Mouse (Mus musculus): ENCODE measurements around the gene Git2. TPM values are rescaled to one million over a fixed set of nuclear protein-coding genes. Genes with fewer than 3 reads are reported as not detected.
A peak's percentile ranks its signal among the peaks of the same experiment; 100 is the strongest.

The Git2 gene
- polyA plus RNA-seq, 1 experiment from 2014 or later: 49.6 TPM

DNA sequence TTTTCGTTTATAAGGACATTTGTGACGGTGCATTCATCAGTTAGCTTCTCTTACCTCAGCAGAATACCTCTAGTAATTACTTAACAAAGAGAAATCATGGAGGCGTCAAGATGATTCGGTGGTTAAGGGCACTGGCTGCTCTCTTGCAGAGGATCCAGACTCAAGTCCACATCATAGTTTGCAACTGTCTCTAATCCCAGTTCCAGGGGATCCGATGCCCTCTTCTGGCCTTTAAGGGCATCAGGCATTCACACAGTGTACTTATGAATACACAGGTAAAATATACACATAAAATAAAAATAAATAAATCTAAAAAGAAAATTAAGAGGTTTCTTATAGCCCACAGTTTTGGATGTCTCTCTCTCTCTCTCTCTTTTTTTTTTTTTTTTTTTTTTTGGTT lies 79.5 kb downstream of the Git2 start:
- Histone ChIP-seq H3K4me1 (peaks cover 4% of the 10 kb centered on the region), H3K9ac (no peak overlapping the region), H3K9me3 (no peaks in the 10 kb centered on the region), H3K4me2 (no peak overlapping the region), H3K4me3 (no peak overlapping the region), H3K36me3 (no peaks in the 10 kb centered on the region), H3K27me3 (peaks cover 3% of the 10 kb centered on the region; the same call in 1 of the 2 replicates), H3K27ac (no peak overlapping the region)
- WGBS: 69% methylated on average over 5 of the region's 5 CpGs
- ATAC-seq (ENCODE audit: insufficient number of reproducible peaks, insufficient read depth, low FRiP score, low TSS enrichment, low read depth): no peak

DNA sequence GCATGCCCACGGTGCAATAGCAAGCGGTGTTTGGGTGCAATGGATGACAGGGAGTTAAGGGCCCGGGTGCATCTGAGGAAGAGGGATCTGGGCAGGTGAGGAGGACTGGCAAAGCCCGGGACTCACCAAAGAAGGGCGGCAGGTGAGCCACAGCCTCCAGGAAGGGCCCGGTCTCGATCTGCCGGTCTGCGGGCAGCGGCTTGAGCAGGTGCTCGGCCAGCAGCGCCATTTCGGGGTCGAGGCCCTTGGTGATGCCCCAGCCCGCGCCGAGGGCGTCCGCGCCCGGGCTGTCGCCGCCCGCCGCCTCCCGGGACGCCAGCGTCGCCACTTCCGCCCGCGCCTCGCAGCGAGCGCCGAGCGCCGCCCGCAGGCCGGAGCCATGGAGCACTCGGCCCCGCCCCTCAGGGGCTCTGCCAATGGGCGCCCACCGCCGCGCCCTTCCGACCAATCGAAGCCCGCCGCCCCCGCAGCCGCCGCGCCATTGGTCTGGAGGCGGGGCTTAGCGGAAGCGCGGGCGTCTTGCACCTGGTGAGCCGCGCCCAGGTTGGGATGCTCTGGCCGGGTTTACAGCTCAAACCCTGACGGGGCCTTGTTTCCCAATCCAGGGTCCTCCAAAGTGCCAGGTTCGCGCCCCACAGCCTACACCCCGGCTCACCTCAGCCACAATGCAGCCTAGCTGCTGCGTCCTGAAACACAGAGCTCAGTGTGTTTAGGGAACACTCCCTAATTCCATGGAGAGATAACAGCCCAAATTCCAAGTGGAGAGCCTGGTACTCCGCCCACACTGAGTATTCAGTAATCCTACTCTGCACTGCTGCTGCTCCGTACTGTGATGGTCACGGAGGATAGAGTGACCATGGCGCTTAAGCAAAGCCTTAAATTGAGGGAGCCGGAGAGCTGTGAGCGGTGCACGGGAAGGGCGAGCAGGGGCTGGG lies 84.4 kb downstream of the Git2 start, which contains the start of gene Gltp:
Gltp (minus strand) TSS at position 352 of the 935 bp plus-strand sequence.
- H3K4me1 ChIP-seq: peaks cover 16% of the 10 kb centered on the region
- ATAC-seq (ENCODE audit: insufficient number of reproducible peaks, insufficient read depth, low FRiP score, low TSS enrichment, low read depth): peak; percentile 92
- peak within 1 kb of the TSS; percentile 88 for H3K4me2 ChIP-seq
- H3K9ac ChIP-seq: peak within 1 kb of the TSS; percentile 85
- H3K36me3 ChIP-seq: no peaks in the 10 kb centered on the region
- no peak within 1 kb of the TSS for H3K27ac ChIP-seq
- H3K9me3 ChIP-seq: no peaks in the 10 kb centered on the region
- WGBS: 3% methylated on average over 75 of the region's 75 CpGs
- H3K4me3 ChIP-seq: peak within 1 kb of the TSS; percentile 75
- H3K27me3 ChIP-seq: peaks cover 3% of the 10 kb centered on the region; the same call in 1 of the 2 replicates

GRCm38 (mm10) chr5:114689700-114690366 lies 85.5 kb downstream of the Git2 start:
- Histone ChIP-seq H3K27me3 (peaks cover 3% of the 10 kb centered on the region; the same call in 1 of the 2 replicates), H3K36me3 (no peaks in the 10 kb centered on the region), H3K4me3 (peak overlapping the region; percentile 75), H3K4me2 (peak overlapping the region; percentile 88), H3K4me1 (peaks cover 16% of the 10 kb centered on the region), H3K27ac (no peak overlapping the region), H3K9me3 (no peaks in the 10 kb centered on the region), H3K9ac (peak overlapping the region; percentile 85)
- no peak for ATAC-seq (ENCODE audit: insufficient number of reproducible peaks, insufficient read depth, low FRiP score, low TSS enrichment, low read depth)
- 18% methylated on average over 16 of the region's 16 CpGs for WGBS

- H3K36me3 ChIP-seq: no peaks in the 10 kb centered on the region
- no peaks in the 10 kb centered on the region for H3K9me3 ChIP-seq
- 0 out of 2 replicates have a peak overlapping the region, but pooled peaks have one; percentile 85 for H3K9ac ChIP-seq
- no peak overlapping the region for H3K27ac ChIP-seq
- 82% methylated on average over 13 of the region's 13 CpGs for WGBS
- H3K4me3 ChIP-seq: no peak overlapping the region
- H3K27me3 ChIP-seq: no peaks in the 10 kb centered on the region
- ATAC-seq (ENCODE audit: insufficient number of reproducible peaks, insufficient read depth, low FRiP score, low TSS enrichment, low read depth): no peak
- H3K4me1 ChIP-seq: peaks cover 16% of the 10 kb centered on the region
- no peak overlapping the region for H3K4me2 ChIP-seq
Measured at GRCm38 (mm10) chr5:114688703-114689102, 86.6 kb downstream of the Git2 start.

DNA sequence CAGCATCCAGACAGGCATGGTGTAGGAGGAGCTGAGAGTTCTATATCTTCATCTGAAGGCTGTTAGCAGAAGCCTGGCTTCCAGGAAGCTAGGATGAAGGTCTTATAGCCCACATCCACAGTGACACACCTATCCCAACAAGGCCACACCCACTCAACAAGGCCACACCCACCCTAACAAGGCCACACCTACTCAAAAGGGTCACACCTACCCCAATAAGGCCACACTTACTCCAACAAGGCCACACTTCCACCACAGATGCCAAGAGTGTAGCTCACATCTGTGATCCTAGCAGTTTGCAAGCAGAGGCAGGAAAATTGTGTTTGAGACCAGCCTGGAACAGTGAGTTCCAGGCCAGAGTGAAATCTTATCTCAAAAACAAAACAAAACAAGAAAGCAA lies 87.4 kb downstream of the Git2 start:
- no peak for ATAC-seq (ENCODE audit: insufficient number of reproducible peaks, insufficient read depth, low FRiP score, low TSS enrichment, low read depth)
- no peak overlapping the region for H3K4me2 ChIP-seq
- H3K4me3 ChIP-seq: no peak overlapping the region
- no peak overlapping the region for H3K9ac ChIP-seq
- H3K36me3 ChIP-seq: no peaks in the 10 kb centered on the region
- no peak overlapping the region for H3K27ac ChIP-seq
- no peaks in the 10 kb centered on the region for H3K27me3 ChIP-seq
- peaks cover 17% of the 10 kb centered on the region for H3K4me1 ChIP-seq
- no peaks in the 10 kb centered on the region for H3K9me3 ChIP-seq

DNA sequence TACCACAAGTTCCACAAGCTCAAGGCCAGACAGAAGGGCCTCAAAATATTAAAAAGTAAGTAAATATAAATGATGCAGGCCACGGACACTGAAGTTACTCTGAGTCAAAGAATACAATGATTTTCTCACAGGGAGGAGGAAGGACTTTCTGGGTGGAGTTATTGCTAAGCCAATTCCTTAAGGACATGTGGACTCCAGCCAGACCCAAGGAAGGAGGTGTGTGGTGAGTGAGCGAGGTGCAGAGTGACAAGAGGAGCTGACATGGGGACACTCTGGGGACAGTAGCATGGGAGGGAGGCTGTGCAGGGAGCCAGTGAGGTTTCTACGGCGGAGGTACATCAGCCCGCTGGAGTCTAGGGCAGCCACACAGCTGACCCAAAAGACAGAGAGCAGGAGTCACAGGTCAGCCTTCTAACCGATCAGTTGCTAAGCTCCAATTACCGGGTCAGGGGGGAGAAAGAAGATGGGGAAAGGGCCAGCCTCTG lies 88.5 kb downstream of the Git2 start:
- H3K27ac ChIP-seq: no peak overlapping the region
- no peaks in the 10 kb centered on the region for H3K27me3 ChIP-seq
- peaks cover 23% of the 10 kb centered on the region for H3K4me1 ChIP-seq
- no peaks in the 10 kb centered on the region for H3K36me3 ChIP-seq
- H3K9ac ChIP-seq: peak overlapping the region; percentile 46; the same call in 1 of the 2 replicates
- no peaks in the 10 kb centered on the region for H3K9me3 ChIP-seq
- H3K4me3 ChIP-seq: no peak overlapping the region
- ATAC-seq (ENCODE audit: insufficient number of reproducible peaks, insufficient read depth, low FRiP score, low TSS enrichment, low read depth): no peak
- WGBS: 54% methylated on average over 7 of the region's 7 CpGs
- no peak overlapping the region for H3K4me2 ChIP-seq

DNA sequence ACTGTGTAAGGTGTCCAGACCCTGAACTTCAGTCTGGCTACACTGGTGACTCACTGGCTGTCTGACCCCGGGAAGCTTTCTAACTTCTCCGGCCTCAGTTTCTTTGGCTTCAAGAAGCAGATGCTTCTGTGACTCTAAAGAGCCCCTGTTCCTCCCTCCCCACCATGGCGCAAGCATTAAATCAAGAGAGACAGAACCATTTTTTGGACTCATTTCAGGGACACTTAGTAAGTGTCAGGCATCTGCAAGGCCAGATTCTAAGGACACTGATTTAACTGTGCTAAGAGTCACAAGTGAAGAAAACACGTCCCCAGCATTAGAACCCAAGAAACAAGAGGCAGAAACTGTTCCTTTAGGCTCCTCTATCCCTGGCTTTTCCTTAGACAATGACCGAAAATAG lies 89.3 kb downstream of the Git2 start:
- no peak overlapping the region for H3K27ac ChIP-seq
- H3K4me3 ChIP-seq: no peak overlapping the region
- H3K9ac ChIP-seq: no peak overlapping the region
- WGBS: 92% methylated on average over 5 of the region's 5 CpGs
- peaks cover 27% of the 10 kb centered on the region for H3K4me1 ChIP-seq
- H3K4me2 ChIP-seq: no peak overlapping the region
- no peaks in the 10 kb centered on the region for H3K36me3 ChIP-seq
- H3K9me3 ChIP-seq: no peaks in the 10 kb centered on the region
- no peak for ATAC-seq (ENCODE audit: insufficient number of reproducible peaks, insufficient read depth, low FRiP score, low TSS enrichment, low read depth)
- H3K27me3 ChIP-seq: no peaks in the 10 kb centered on the region

GRCm38 (mm10) chr5:114681717-114682116 lies 93.6 kb downstream of the Git2 start:
- no peak overlapping the region; the same call in 1 of the 2 replicates for H3K9ac ChIP-seq
- WGBS: 73% methylated on average over 8 of the region's 8 CpGs

GRCm38 (mm10) chr5:114680676-114681285 lies 94.5 kb downstream of the Git2 start:
- H3K9ac ChIP-seq: peak overlapping the region; percentile 11; the same call in 1 of the 2 replicates
- peaks cover 28% of the 10 kb centered on the region for H3K4me1 ChIP-seq
- no peak overlapping the region for H3K4me2 ChIP-seq
- no peak overlapping the region for H3K4me3 ChIP-seq
- 54% methylated on average over 19 of the region's 19 CpGs for WGBS
- peaks cover 20% of the 10 kb centered on the region for H3K36me3 ChIP-seq
- no peaks in the 10 kb centered on the region for H3K27me3 ChIP-seq
- ATAC-seq (ENCODE audit: insufficient number of reproducible peaks, insufficient read depth, low FRiP score, low TSS enrichment, low read depth): no peak
- peak overlapping the region; percentile 57 for H3K27ac ChIP-seq
- H3K9me3 ChIP-seq: no peaks in the 10 kb centered on the region

More at GRCm38 (mm10) chr5:114681717-114682116, 93.6 kb downstream of the Git2 start:
- H3K9me3 ChIP-seq: no peaks in the 10 kb centered on the region
- H3K27ac ChIP-seq: peak overlapping the region; percentile 57; the same call in 1 of the 2 replicates
- no peak overlapping the region for H3K4me2 ChIP-seq
- H3K27me3 ChIP-seq: no peaks in the 10 kb centered on the region
- H3K36me3 ChIP-seq: peaks cover 13% of the 10 kb centered on the region
- H3K4me3 ChIP-seq: no peak overlapping the region
- no peak for ATAC-seq (ENCODE audit: insufficient number of reproducible peaks, insufficient read depth, low FRiP score, low TSS enrichment, low read depth)
- peaks cover 28% of the 10 kb centered on the region for H3K4me1 ChIP-seq

DNA sequence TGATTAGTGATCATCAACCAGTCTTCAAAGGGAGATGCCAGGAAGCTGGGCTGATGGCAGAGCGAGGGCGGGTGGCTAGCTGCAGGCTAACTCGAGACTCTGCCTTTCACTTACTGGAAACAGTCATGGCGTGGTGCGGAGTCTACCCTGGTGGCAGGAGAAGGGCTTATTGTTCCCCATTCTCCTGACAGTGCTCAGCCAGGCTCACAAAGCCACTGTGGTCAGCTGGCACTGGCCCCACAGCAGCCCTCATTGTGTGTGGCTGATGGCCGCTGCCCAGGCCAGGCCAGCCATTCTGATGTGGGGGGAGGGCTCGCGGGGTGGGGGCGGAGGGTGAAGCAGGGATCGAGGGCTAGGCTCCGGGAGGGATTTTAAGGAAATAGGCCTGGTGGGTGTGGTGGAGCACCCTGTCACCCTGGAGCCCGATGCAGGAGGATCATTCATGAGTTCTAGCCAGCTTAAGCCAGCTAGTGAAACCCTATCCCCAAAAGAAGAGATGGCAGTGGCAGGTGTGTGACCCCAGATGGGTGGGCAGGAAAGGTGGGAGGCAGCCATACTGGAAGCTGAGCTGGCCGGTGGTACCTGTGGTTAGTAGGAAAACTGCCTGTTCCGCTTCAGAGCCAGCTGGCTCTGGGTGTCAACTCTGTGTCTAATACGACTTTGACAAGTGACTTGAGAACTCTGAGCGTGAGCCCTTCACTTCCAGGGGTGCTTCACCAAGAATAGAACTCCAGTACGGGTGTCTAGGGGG lies 95.3 kb downstream of the Git2 start:
- no peaks in the 10 kb centered on the region for H3K9me3 ChIP-seq
- H3K27me3 ChIP-seq: no peaks in the 10 kb centered on the region
- H3K36me3 ChIP-seq: peaks cover 23% of the 10 kb centered on the region
- H3K4me3 ChIP-seq: no peak overlapping the region
- H3K4me1 ChIP-seq: peaks cover 32% of the 10 kb centered on the region
- peak overlapping the region; percentile 57; the same call in 1 of the 2 replicates for H3K27ac ChIP-seq
- no peak overlapping the region for H3K4me2 ChIP-seq
- ATAC-seq (ENCODE audit: insufficient number of reproducible peaks, insufficient read depth, low FRiP score, low TSS enrichment, low read depth): no peak
- peak overlapping the region; percentile 11; the same call in 1 of the 2 replicates for H3K9ac ChIP-seq
- 60% methylated on average over 17 of the region's 17 CpGs for WGBS
